Mouse (Mus musculus) cerebellum, adult (tissue): ENCODE measurements around the gene Cacna1c.
A peak's percentile ranks its signal among the peaks of the same experiment; 100 is the strongest.

Experiments used
- ATAC-seq: cut with Nextera tagmentation; 2 replicates; pipeline ENCODE4 v1.9.2; 2017; ENCODE audit warnings: mild to moderate bottlenecking, moderate library complexity, mixed read lengths; ENCODE audit not compliant: insufficient number of reproducible peaks, low FRiP score, low TSS enrichment

Cacna1c gene

DNA sequence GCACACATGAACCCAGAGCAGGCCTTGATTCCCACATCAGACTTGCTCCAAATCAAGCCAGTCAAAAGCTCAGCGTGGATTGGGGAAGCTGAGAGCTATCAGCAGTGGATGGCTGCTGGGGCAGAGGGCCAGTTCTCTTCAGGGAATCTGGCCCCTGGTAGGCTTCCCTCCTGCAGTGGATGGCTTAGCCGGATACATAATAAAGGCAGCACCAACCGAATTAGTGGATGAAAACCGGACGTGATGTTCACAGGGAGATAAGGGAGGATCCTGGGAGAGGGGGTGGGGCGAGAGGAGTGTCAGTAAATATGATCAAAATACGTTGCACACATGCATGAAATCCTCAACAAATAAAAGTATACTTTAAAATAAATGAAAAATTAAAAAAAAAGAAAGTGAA is 359.5 kb downstream of the Cacna1c start:
- ATAC-seq: no peak

GRCm38 (mm10) chr6:118834046-118834445 is 362.2 kb downstream of the Cacna1c start:
- ATAC-seq: 0 out of 2 replicates have a peak, but pooled peaks have one; percentile 20

DNA sequence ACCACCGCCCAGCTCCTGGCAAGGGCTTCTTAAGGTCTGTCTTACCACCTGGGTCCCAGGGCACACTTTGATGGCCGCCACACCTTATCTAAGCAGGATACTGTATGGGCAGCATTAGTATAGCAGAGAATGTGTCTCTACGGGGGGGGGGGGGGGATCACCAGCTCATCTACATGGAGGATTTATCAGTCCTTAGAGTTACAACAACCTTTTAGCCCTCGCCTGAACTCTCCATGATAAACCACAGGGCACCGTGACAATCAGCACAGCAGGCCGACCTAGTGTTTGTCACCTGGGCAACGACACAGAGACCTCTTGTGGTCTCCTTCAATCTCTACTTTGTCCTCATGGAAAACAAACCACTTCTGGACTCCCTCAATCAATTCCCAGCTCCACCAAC is 363.2 kb downstream of the Cacna1c start:
- ATAC-seq: no peak

DNA sequence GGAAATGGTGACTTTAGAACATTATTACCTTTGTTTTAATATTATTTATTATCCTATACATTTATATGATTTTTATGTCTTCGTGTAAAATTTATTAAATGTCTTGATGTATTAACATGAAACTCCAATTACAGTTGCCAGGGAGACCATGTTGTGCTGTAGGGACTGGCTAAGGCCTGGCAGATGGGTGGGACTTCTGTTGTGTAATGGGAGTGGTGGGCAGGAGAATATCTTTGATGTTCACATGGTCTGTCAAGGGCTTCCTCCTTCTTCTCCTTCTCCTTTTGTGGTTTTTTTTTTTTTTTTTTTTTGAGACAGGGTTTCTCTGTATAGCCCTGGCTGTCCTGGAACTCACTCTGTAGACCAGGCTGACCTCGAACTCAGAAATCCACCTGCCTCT is 363.6 kb downstream of the Cacna1c start:
- ATAC-seq: no peak

DNA sequence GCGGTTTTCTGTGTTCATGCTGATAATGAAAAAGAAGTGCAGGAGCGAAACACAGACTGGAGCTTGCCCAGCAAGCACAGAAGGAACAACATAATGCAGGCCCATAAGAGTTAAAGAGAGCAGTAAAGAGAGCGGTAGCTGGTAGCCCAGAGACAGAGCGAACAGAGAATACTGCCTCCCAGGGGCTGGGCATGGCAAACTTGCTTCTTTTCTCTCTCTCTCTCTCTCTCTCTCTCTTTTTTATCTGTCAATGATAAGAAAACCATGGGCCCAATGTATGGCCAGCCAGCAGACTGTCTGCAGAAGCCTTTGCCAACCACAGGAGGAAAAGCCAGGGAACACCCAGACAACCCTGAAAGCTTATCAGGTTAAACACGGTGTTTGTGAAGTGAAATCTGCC is 365.4 kb downstream of the Cacna1c start:
- no peak for ATAC-seq

DNA sequence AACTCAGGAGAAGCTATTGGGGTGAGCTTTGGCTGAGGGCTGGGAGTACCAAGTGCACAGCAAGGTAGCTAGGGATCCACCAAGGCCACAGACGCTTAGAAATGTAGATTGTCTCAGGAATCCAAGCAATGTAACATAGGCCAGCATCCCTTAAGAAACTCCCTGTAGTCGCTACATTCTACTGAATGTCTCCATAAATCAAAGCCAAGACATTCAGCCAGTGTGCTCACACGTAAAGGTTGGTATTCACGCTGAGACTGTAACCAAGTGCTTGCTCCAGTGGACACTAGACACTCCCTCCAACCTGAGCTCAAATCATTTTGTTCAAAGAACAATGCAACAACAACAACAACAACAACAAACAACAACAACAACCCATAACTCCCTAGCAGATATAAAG is 368.0 kb downstream of the Cacna1c start:
- no peak for ATAC-seq

DNA sequence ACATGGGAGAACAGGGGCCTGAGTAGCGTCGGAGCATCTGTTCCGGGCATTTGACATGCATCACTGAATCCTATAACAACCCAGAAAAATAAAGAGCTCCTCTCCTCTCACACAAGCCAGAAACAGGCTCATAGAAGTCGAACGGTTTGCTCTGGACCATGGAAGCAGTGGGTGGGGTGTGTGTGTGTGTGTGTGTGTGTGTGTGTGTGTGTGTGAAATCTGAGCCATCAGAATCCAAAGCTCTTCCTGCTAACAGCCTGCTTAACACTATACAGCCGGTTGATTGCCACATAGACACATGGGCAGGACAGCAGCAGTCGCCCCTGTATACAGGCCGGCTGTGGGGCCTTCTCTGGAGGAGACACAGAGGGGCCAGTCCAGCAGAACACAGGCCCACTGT is 368.7 kb downstream of the Cacna1c start:
- no peak for ATAC-seq

- no peak for ATAC-seq
Observed at GRCm38 (mm10) chr6:118825400-118825871, 370.8 kb downstream of the Cacna1c start.

GRCm38 (mm10) chr6:118821536-118821935 is 374.7 kb downstream of the Cacna1c start:
- ATAC-seq: peak; percentile 62; the same call in 1 of the 2 replicates

DNA sequence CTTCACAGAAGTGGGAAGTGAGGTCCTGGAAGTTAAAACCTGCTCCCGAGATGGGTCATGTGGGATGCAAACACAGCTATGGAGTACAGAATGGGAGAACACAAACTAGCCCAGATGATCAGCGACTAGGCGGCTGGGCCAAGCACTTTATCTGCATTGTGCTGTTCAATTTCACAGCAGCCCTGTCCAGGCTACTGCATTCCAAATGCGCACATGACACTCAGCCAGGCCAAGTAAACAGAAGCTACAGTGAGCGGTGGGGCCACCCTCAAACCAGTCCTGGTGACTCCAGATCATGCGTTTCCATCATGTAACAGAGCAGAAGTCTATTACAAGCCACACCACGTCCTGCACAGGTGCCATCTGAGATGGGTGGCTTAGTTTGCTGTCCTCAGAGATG is 376.6 kb downstream of the Cacna1c start:
- no peak for ATAC-seq

GRCm38 (mm10) chr6:118817928-118818503 is 378.2 kb downstream of the Cacna1c start:
- ATAC-seq: no peak

DNA sequence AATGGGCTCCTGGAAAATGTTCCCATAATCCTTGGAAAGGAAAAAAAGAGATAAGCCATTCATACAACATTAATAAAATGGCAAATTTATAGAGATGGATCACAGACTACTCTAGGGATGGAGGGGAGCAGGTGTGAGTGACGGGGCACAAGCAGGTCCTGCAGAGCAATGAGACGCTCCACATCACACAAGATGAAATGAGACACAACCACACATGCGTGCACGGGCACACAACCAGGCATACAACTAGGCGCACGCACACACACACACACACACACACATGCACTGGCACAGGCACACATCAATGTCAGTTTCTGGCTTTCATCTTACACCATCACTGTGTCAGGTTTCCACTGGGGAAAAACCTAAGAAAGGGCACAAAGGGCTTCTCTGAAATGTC is 380.0 kb downstream of the Cacna1c start:
- ATAC-seq: no peak

- ATAC-seq: no peak
Observed at GRCm38 (mm10) chr6:118812556-118812955, 383.7 kb downstream of the Cacna1c start.

GRCm38 (mm10) chr6:118812007-118812406 is 384.2 kb downstream of the Cacna1c start:
- no peak for ATAC-seq

DNA sequence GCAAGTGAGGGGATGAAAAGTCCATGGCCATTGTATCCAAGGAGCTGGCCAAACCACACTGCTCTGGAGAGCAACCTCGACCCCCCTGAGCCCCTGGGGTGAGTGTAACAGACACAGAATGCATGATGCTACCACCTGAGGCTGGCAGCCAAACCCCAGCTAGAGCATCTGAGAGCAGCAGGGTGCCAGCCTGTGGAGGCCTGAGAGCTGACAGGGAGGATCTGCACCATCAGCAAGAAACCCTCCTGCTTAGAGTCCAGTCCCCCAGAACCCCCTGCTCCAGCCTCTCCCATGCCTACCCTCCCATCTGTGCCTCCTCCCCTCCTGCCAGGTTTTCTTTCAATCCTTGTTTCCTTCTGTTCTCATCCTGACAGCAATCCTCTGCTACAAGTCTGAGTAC is 385.4 kb downstream of the Cacna1c start:
- ATAC-seq: 0 out of 2 replicates have a peak, but pooled peaks have one; percentile 26

DNA sequence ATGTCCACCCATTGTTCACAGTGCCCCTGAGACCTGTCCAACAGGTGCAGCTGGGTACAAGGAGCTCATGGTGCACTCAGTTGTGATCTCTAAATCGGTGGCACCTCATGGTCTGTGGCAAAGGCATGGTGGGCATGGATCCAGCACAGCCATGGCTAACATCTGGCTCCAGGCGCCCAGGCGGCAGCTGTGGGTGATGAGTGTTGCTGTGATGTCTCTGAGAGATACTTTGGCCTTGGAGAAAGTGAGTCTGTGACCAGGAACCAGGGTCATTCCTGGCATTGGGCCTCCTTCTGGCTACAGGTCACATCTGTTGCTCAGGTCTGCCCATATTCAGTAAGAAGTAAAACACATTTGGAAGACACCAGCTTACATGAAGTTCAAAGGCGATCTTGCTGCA is 391.1 kb downstream of the Cacna1c start:
- no peak for ATAC-seq

GRCm38 (mm10) chr6:118802286-118802685 is 393.9 kb downstream of the Cacna1c start:
- no peak for ATAC-seq

GRCm38 (mm10) chr6:118796393-118796792 is 399.8 kb downstream of the Cacna1c start:
- ATAC-seq: no peak

GRCm38 (mm10) chr6:118795716-118796115 is 400.5 kb downstream of the Cacna1c start:
- no peak for ATAC-seq

GRCm38 (mm10) chr6:118791921-118792368 is 404.3 kb downstream of the Cacna1c start:
- peak; percentile 73 for ATAC-seq

GRCm38 (mm10) chr6:118787933-118788332 is 408.3 kb downstream of the Cacna1c start:
- ATAC-seq: no peak

- ATAC-seq: no peak
Observed at GRCm38 (mm10) chr6:118780280-118780679, 415.9 kb downstream of the Cacna1c start.
